ENCODE assay signal across 19 mouse cellular contexts in genomic region chr9:3345967-3346366, GRCm38 (mm10). TPM values are rescaled to one million over a fixed set of nuclear protein-coding genes. Genes with fewer than 3 reads are reported as not detected.
DNase-seq lines count a peak whose midpoint lies in the region; ATAC-seq and TF ChIP-seq lines count a peak whose summit lies in the region.
"Had no signal": no experiment of that assay in that cellular context is flagged by ENCODE, and none has a peak within 500 bp of the region (broad histone marks: within the 10 kb centered on the region; RNA-seq: fewer than 3 reads in every experiment).

No protein-coding gene starts in this region.

- ATAC-seq in G1E (ENCODE audit: extremely low read depth, insufficient number of reproducible peaks, low FRiP score, poor library complexity, severe bottlenecking) = peak; percentile 76
- peak; percentile 89 for ATAC-seq in liver, embryonic 13.5 days (ENCODE audit: low read depth)
- ATAC-seq in liver, postnatal 0 days = peak; percentile 83
- ATAC-seq: forebrain, embryonic 15.5 days had no signal

- peak overlapping the region; percentile 85 for H3K27ac ChIP-seq in liver, embryonic 13.5 days
- peak overlapping the region; percentile 64 for H3K27ac ChIP-seq in liver, postnatal 0 days (ENCODE audit: low read depth)
- H3K27ac ChIP-seq: forebrain, embryonic 15.5 days; hindbrain, embryonic 15.5 days had no signal

- WGBS in liver, embryonic 13.5 days (ENCODE audit: insufficient replicate concordance) = 35% methylated on average over 1 of the region's 1 CpGs
- WGBS in liver, postnatal 0 days (ENCODE audit: insufficient replicate concordance) = 38% methylated on average over 1 of the region's 1 CpGs

- peak; percentile 89 for TF ChIP-seq EP300 in liver, postnatal 0 days (IDR thresholded peaks at IDR 0.05; ENCODE audit: low read depth)

- H3K9me3 ChIP-seq in G1E (replicated peaks) = no peaks in the 10 kb centered on the region
- no peaks in the 10 kb centered on the region for H3K9me3 ChIP-seq in liver, embryonic 13.5 days (replicated peaks)
- H3K9me3 ChIP-seq in liver, postnatal 0 days (ENCODE audit: low read length) = no peaks in the 10 kb centered on the region
- H3K9me3 ChIP-seq: forebrain, embryonic 15.5 days; heart, embryonic 12.5 days; hindbrain, embryonic 15.5 days had no signal

- TF ChIP-seq CTCF in G1E (IDR thresholded peaks at IDR 0.05; ENCODE audit: low read depth, low read length) = no peak
- TF ChIP-seq CTCF in liver, postnatal 0 days (IDR thresholded peaks at IDR 0.05; ENCODE audit: low read depth) = no peak

- peak; percentile 12 for DNase-seq in G1E (ENCODE audit: low spot score)
- peak; percentile 52 for DNase-seq in c-Kit-positive CD71-positive TER-119-positive erythroid progenitor cells, embryonic 14.5 days (ENCODE audit: low spot score)
- DNase-seq in liver, embryonic 13.5 days = no peak
- DNase-seq in liver, postnatal 0 days = no peak
- DNase-seq in ovary, adult 18-20 months (ENCODE audit: low spot score) = no peak
- DNase-seq in layer of hippocampus, postnatal 25 days (ENCODE audit: extremely low spot score in 1 of 2, low spot score in 1 of 2) = no peak
- no peak for DNase-seq in heart, postnatal 4 days
- no peak for DNase-seq in right cerebral cortex, postnatal 25 days
- DNase-seq: adrenal gland, adult 8-10 months; adrenal gland, postnatal 36 days; cerebellum, adult 11 months; cerebellum, adult 9-10 months; cerebellum, postnatal 36 days; gastrocnemius, postnatal 36 days; heart, adult 18-20 months had no signal

- H3K4me3 ChIP-seq in G1E (ENCODE audit: low read depth, low read length) = no peak overlapping the region
- no peak overlapping the region for H3K4me3 ChIP-seq in liver, embryonic 13.5 days (replicated peaks)
- H3K4me3 ChIP-seq in liver, postnatal 0 days (ENCODE audit: low read depth, low read length) = no peak overlapping the region
- H3K4me3 ChIP-seq: erythroblast, embryonic 14.5 days; forebrain, embryonic 15.5 days; heart, embryonic 12.5 days; hindbrain, embryonic 15.5 days had no signal

- H3K4me1 ChIP-seq in G1E (ENCODE audit: insufficient read depth, low read depth, low read length) = peaks cover 32% of the 10 kb centered on the region
- H3K4me1 ChIP-seq in liver, embryonic 13.5 days (replicated peaks) = peaks cover 37% of the 10 kb centered on the region
- peaks cover 5% of the 10 kb centered on the region; the same call in 1 of the 2 replicates for H3K4me1 ChIP-seq in liver, postnatal 0 days (ENCODE audit: insufficient read depth)
- H3K4me1 ChIP-seq: forebrain, embryonic 15.5 days; heart, embryonic 12.5 days; hindbrain, embryonic 15.5 days had no signal

- H3K36me3 ChIP-seq in G1E (replicated peaks) = peaks cover 57% of the 10 kb centered on the region
- peaks cover 63% of the 10 kb centered on the region for H3K36me3 ChIP-seq in liver, embryonic 13.5 days
- H3K36me3 ChIP-seq in liver, postnatal 0 days (replicated peaks; ENCODE audit: insufficient read depth, low read length) = peaks cover 53% of the 10 kb centered on the region

- H3K4me2 ChIP-seq in liver, embryonic 13.5 days = no peak overlapping the region
- H3K4me2 ChIP-seq in liver, postnatal 0 days (ENCODE audit: low read depth, low read length) = no peak overlapping the region
- H3K4me2 ChIP-seq: forebrain, embryonic 15.5 days; heart, embryonic 12.5 days; hindbrain, embryonic 15.5 days had no signal

- H3K9ac ChIP-seq in liver, embryonic 13.5 days = no peak overlapping the region
- no peak overlapping the region for H3K9ac ChIP-seq in liver, postnatal 0 days (replicated peaks)
- H3K9ac ChIP-seq: forebrain, embryonic 15.5 days; heart, embryonic 12.5 days; hindbrain, embryonic 15.5 days had no signal

- no peaks in the 10 kb centered on the region for H3K27me3 ChIP-seq in G1E (ENCODE audit: insufficient read depth, low read length)
- no peaks in the 10 kb centered on the region for H3K27me3 ChIP-seq in liver, embryonic 13.5 days
- no peaks in the 10 kb centered on the region for H3K27me3 ChIP-seq in liver, postnatal 0 days (ENCODE audit: insufficient read depth, low read length)
- H3K27me3 ChIP-seq: forebrain, embryonic 15.5 days; heart, embryonic 12.5 days; hindbrain, embryonic 15.5 days had no signal

RNA-seq across cellular contexts. Expression of gene Alkbh8, which starts 11.0 kb away (rescaled TPM):
- 87.7 and 89.9 TPM in 2 replicates for total RNA-seq in G1E (2014; fragmentation: Nextera tagmentation)
- total RNA-seq in G1E (2017) = 34.6 and 45.0 TPM in 2 replicates
- polyA plus RNA-seq in G1E (2012) = 1.6 and 2.8 TPM in 2 replicates
- polyA plus RNA-seq in liver, embryonic 13.5 days (2015; fragmentation: Nextera tagmentation; extraction: Ambion mirVana) = 22.0 and 27.0 TPM in 2 replicates
- 5.9 and 6.6 TPM in 2 replicates for polyA plus RNA-seq in liver, postnatal 0 days (2015; fragmentation: Nextera tagmentation; extraction: Ambion mirVana)
- 10 to 100 TPM; 43.9 to 49.2 TPM for total RNA-seq in layer of hippocampus, postnatal 25 days (2021)
- total RNA-seq in heart, postnatal 4 days (2021) = 10 to 100 TPM; 16.2 to 18.0 TPM

RNA-seq across cellular contexts. Expression of gene Cwf19l2, which starts 57.4 kb away (rescaled TPM):
- 47.9 and 49.7 TPM in 2 replicates for total RNA-seq in G1E (2014; fragmentation: Nextera tagmentation)
- 37.2 and 46.4 TPM in 2 replicates for total RNA-seq in G1E (2017)
- 1.4 and 1.8 TPM in 2 replicates for polyA plus RNA-seq in G1E (2012)
- polyA plus RNA-seq in liver, embryonic 13.5 days (2015; fragmentation: Nextera tagmentation; extraction: Ambion mirVana) = 5.3 and 6.2 TPM in 2 replicates
- 3.7 and 4.0 TPM in 2 replicates for polyA plus RNA-seq in liver, postnatal 0 days (2015; fragmentation: Nextera tagmentation; extraction: Ambion mirVana)
- 10 to 100 TPM; 14.0 to 20.6 TPM for total RNA-seq in layer of hippocampus, postnatal 25 days (2021)
- 10 to 100 TPM; 15.2 to 16.5 TPM for total RNA-seq in heart, postnatal 4 days (2021)

Comparison
In these comparisons a context has a peak if more than half of its experiments do, and no peak if none do; other contexts are left out.
1. DNase-seq: peak in G1E (single experiment) and c-Kit-positive CD71-positive TER-119-positive erythroid progenitor cells, embryonic 14.5 days (single experiment); none in liver, embryonic 13.5 days (single experiment), liver, postnatal 0 days (single experiment), ovary, adult 18-20 months (single experiment), layer of hippocampus, postnatal 25 days (0 of 2), heart, postnatal 4 days (single experiment) and right cerebral cortex, postnatal 25 days (single experiment).
2. Peak in every context shown above with its lines, with median percentiles within 50 percentile points of each other: ATAC-seq.